Mouse (Mus musculus) hindlimb bud, embryonic 11.5 days (tissue): ENCODE results near the gene Klk10.
A peak's percentile ranks its signal among the peaks of the same experiment; 100 is the strongest.

ENCODE experiments used
- DNase-seq: peaks from one replicate; pipeline ENCODE4 v3.0.0-alpha.2; 2012; ENCODE audit warnings: low read depth, low spot score; ENCODE audit errors: extremely low spot score

The Klk10 gene

GRCm38 (mm10) chr7:43780746-43781145, at the start of gene Klk10:
TSS of gene Klk10 (plus strand) at chr7:43781035.
- no peak for DNase-seq

DNA sequence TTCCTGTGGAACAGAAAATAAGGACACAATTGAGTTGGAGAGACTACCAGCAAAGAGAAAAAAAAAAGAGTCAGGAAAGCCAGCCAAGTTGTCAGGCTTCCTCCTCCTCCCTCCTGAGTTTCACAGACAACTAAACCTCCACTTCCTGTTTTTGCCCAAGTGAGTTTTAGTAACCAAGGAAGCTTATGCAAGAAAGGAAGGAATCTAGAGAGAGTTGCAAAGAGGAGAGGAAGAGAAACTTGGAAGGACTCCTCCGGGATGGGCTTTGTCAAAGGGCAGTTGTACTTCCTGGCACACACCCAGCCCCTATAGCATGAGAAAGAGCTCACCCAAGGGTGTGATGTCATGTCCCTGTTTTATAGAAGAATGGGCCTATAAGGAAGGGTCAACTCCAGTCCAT, 33.0 kb upstream of the Klk10 start:
- DNase-seq, result no peak

GRCm38 (mm10) chr7:43752806-43753205, 28.0 kb upstream of the Klk10 start:
- DNase-seq, result no peak

- DNase-seq, result no peak
Measured at GRCm38 (mm10) chr7:43766484-43766883, 14.4 kb upstream of the Klk10 start.

- DNase-seq, result no peak
Measured at GRCm38 (mm10) chr7:43768597-43768996, 12.2 kb upstream of the Klk10 start, which contains the start of gene Klk12. TSS of gene Klk12 (plus strand) at chr7:43768897.

GRCm38 (mm10) chr7:43769636-43770035, 11.2 kb upstream of the Klk10 start:
- no peak for DNase-seq

DNA sequence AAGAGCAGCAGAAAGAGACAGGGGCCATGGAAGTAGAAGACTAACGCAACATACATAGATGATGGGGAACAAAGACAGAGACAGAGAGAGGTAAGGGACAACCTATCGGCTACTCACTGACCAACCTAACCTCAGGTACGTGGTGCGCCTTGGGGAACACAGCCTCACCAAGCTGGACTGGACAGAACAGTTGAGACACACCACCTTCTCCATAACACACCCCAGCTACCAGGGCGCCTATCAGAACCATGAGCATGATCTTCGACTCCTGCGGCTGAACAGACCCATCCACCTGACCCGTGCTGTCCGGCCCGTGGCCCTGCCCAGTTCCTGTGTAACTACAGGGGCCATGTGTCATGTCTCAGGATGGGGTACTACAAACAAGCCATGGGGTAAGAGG, 10.1 kb upstream of the Klk10 start:
- no peak for DNase-seq

- no peak for DNase-seq
Measured at GRCm38 (mm10) chr7:43771916-43772315, 8.9 kb upstream of the Klk10 start.

DNA sequence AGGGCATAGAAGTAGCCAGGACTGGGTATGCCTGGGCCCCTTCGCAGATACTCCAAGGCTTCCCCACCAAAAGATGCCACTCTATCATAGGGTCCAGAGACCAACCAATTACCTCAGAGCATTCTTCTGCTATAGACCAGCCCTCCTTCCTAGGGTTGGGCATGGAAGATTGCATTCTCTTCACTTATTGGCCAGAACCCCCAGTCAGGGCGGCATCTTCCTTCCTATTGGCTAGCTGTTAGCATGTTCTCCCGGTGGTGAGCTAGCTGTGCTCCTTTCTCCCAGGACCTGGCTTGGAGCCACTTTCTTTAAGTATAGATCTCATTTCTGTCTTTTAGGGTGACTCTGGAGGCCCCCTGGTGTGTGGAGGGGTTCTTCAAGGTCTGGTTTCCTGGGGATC, 7.9 kb upstream of the Klk10 start:
- DNase-seq, result no peak

DNA sequence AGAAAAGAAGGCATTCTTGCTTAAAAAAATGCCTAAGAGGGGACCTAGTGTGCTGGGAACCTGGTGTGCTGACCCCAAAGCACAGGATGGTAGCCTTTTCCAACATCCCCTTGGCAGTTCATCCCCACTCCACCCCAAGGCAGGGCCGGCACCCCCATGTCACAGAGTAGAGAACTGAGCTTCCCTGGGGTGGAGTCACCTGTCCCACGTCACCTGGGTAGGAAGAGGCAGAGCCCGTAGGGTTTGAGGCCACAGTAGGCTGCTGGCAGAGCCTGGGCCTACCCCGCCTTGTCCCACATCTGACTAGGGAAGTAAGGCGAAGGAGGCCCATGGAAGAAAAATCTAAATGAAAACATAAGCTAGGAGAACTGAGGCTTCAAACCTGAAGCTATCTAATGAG, 6.5 kb upstream of the Klk10 start, which contains the start of gene Klk11:
TSS of gene Klk11 (plus strand) at position 241 of the 400 bp plus-strand sequence.
- no peak for DNase-seq

- no peak for DNase-seq
Measured at GRCm38 (mm10) chr7:43774802-43775201, 6.0 kb upstream of the Klk10 start.

DNA sequence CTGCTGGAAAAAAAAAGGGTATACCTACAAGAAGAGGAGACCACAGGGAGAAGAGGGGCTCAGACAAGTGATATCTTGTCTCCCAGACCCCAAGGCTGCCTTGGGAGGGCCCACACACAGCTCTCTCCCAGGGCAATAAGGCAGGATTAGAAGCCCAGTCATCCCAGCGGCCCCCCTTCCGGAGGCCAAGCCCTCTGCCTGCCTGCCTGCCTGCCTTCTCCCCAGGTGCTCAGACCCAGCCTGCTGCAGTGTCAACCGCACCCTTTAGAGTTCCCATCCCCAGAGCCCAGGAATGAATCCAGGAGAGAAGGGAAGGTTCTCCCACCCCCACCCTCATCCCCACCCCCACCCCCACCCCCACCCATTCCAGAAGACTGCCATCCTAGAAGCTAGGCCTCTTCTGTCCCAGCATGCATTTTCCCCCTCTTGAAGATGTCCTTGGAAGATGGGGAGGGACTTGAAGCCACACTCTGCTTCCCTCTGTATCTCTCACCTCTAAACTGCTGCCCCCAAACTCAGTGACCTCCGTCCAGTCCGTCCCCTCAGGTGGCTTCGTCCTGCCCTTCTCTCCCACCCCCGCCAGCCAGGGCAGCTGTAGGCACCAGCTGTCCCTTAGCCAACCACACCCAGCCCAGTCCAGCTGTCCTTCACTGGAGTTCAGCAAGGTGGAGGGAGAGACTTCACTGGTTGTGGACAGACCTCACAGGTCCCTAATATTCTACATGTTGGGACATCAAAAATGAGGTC, 5.4 kb upstream of the Klk10 start:
- no peak for DNase-seq

DNA sequence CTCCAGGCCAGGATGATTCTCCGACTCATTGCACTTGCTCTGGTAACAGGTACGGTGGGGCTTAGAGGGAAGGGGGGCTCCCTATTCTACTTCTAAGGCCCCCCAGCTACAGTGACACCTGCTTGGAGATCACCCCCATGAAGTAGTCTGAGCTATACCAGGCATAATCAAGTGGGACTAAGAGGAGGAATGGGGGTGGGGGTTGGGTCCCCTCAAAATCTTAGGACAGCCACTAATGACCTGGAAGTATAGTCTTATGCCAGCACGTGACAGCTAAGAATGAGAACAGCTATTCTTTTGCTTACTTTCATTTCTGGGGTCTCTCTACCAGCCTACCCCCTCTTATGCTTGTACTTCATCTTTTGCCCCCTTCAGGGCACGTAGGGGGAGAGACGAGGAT, 4.3 kb upstream of the Klk10 start:
- DNase-seq, result no peak

- DNase-seq, result no peak
Measured at GRCm38 (mm10) chr7:43777423-43777822, 3.4 kb upstream of the Klk10 start.

DNA sequence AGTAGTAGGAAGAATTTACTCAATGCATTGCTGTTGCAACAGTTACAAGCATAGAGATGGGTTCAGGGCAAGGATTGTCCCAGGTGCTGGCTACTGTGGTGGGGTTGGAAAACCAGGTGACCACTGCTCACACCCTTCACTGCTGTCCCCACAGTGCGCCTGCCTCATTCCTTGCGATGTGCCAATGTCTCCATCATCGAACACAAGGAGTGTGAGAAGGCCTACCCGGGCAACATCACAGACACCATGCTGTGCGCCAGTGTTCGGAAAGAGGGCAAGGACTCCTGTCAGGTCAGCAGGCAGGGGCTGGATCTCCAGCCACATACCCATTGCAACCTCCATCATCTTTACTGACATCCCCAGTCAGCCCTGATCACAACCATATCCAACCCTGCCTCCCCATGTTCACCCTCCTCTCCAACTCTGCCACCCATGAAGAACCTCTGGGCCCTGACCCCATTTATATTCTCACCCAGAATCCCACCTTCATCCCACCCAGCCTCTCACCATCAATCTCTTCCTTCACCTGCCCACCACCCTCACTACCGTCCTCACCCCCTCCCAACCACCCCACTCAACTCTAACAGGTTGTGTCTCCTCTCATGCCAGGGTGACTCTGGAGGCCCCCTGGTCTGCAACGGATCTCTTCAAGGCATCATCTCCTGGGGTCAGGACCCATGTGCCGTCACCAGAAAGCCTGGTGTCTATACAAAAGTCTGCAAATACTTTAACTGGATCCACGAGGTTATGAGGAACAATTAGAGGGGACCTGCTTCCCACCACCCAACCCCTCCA, 2.5 kb upstream of the Klk10 start:
- no peak for DNase-seq

DNA sequence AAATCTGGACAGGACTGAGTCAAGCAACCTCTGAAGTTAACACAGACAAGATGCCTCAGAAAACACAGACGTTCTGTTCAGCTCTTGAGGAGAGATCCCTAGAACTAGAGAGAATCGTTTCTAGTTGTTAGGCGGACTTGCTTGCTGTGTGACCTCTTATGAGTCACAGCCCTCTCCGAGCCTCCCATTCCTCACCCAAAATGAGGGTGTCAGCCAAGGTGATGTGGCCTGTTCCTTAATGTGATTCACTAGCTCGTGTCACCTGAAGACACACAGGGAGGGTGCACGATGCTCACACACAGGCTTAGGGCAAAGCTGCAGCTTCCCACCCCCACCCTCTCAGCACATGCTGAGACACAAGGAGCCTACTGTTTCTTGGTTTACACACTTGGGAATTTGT, 594 bp upstream of the Klk10 start:
- DNase-seq, result no peak

DNA sequence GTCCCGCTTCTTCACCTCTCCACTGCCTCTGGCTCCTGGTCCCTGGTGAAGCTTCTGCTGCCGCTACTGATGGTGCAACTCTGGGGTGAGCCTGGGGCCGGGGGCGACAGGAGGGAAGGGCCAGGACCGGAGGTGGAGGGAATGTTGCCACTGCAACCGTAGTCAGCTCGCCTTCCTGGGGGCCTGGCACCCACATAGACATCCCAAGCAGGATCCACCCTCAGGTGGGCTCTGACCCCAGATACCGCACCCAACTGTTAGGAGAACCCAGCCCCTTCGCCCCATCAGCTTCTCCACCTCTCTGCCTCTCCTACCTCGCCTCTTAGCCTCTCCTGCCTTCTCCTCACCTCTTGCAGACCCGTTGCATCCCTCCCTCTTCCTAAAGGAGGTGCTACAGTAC, 706 bp downstream of the Klk10 start:
- no peak for DNase-seq

DNA sequence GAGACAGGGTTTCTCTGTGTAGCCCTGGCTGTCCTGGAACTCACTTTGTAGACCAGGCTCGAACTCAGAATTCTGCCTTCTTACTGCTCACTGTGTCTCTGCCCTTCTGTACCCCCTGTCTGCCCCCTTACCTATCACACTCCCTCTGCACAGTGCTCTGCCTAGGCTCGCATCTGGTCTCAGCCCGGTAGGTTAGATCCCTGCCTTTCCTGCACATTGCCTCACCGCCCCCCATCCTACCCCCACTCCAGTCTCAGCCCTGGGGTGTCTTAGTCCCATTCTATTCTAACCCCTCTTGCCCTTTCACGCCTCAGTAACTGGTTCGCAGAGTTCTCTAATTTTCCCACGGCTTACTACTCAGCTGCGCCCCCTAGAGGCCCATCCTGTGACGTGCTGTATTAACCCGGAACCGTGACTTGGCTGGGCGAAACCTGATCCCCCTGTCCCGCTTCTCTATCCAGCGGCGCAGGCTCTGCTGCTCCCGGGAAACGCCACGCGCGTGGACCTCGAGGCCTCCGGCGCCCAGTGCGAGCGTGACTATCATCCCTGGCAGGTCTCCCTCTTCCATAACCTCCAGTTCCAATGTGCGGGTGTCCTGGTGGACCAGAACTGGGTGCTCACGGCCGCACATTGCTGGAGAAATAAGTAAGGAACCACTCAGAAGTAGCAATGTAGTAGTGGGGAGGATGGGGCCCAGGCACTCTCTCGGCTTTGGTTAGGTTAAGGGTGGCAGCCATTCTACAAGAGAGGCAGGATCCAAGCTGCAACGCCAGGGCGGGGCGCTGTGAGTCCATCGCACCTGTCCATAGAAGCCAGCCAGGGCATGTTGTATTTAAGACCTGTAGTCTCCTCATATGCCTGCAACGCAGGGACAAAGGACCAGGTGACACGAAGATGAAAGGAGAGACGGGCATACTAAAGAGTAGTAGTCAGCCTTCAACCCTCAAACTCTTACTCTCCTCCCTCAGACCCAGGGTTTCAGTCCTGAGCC, 1.7 kb downstream of the Klk10 start:
- peak; percentile 62 for DNase-seq

DNA sequence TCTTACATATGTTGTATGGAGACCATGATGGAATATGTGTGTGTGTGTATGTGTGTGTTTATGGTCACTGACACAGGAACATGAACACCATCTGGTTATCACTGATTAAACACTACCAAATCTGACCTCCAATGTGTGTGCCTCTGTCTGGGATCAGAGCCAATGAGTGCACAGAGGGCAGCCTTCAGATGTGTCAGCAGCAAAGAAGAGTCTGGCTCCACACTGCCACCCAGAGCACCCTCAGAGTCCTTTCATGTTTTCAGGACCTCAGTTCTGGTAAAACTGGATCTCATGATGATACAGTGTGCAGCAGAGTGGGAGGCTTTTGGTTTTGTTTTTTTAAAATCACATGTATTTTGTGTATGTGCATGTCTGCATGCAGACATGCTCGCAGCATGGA, 4.5 kb downstream of the Klk10 start:
- DNase-seq, result no peak

- no peak for DNase-seq
Measured at GRCm38 (mm10) chr7:43788096-43788495, 7.3 kb downstream of the Klk10 start.

GRCm38 (mm10) chr7:43789295-43789694, 8.5 kb downstream of the Klk10 start:
- no peak for DNase-seq
